Mouse (Mus musculus) heart, adult 18-20 months (tissue): Measurements from ENCODE around the gene Tagln3. TPM values are rescaled to one million over a fixed set of nuclear protein-coding genes. Genes with fewer than 3 reads are reported as not detected.
A peak's percentile ranks its signal among the peaks of the same experiment; 100 is the strongest.

Experiments
- DNase-seq, 2 experiments: peaks; one replicate each; pipeline ENCODE4 v3.0.0; 2021 to 2022; ENCODE audit warnings: mixed read lengths in 1 of 2
- long read RNA-seq, 2 experiments: library from polyadenylated mRNA; stranded (forward); transcript quantifications; one replicate each; pipeline ENCODE4 v2.0.0; 2021
- total RNA-seq, 2 experiments: library from RNA; stranded (reverse); gene quantifications; 2 replicates each; pipeline ENCODE4 v1.2.3; 2021

Gene Tagln3
- total RNA-seq, result under 1 TPM; 0.39 to 0.57 TPM
- long read RNA-seq, experiment 1, result 0 reads
- long read RNA-seq, experiment 2, result 0 reads

- DNase-seq, result no peak
These were observed at the start of gene Tagln3 for GRCm38 (mm10) chr16:45724061-45724741. Gene Tagln3 (minus strand): TSS chr16:45724608.

- no peak for DNase-seq
These were observed 46.5 kb upstream of the Tagln3 start for GRCm38 (mm10) chr16:45770914-45771313.

GRCm38 (mm10) chr16:45767853-45768640, 43.6 kb upstream of the Tagln3 start:
- DNase-seq, result no peak

GRCm38 (mm10) chr16:45767434-45767833, 43.0 kb upstream of the Tagln3 start:
- no peak for DNase-seq

- DNase-seq, result no peak
These were observed 41.5 kb upstream of the Tagln3 start for GRCm38 (mm10) chr16:45765801-45766494.

- no peak for DNase-seq
These were observed 40.7 kb upstream of the Tagln3 start for GRCm38 (mm10) chr16:45765102-45765501.

GRCm38 (mm10) chr16:45762859-45763505, 38.6 kb upstream of the Tagln3 start:
- no peak for DNase-seq

- no peak for DNase-seq
These were observed 37.0 kb upstream of the Tagln3 start for GRCm38 (mm10) chr16:45761425-45761824.

GRCm38 (mm10) chr16:45758726-45759269, 34.4 kb upstream of the Tagln3 start:
- DNase-seq, result peak; percentile 37 to 47

GRCm38 (mm10) chr16:45757421-45758078, 33.1 kb upstream of the Tagln3 start:
- DNase-seq, result peak; percentile 73 to 89

- DNase-seq, result peak; percentile 63 to 82
These were observed 32.4 kb upstream of the Tagln3 start for GRCm38 (mm10) chr16:45756855-45757254.

GRCm38 (mm10) chr16:45743591-45744144, 19.3 kb upstream of the Tagln3 start:
- DNase-seq, result no peak

- DNase-seq, result peak; percentile 95 to 99
These were observed 18.4 kb upstream of the Tagln3 start, which contains the start of gene Abhd10 for GRCm38 (mm10) chr16:45742615-45743476. Gene Abhd10 (minus strand): TSS chr16:45742955.

- DNase-seq, result no peak
These were observed 13.5 kb upstream of the Tagln3 start for GRCm38 (mm10) chr16:45737880-45738279.

- no peak for DNase-seq
These were observed 12.3 kb upstream of the Tagln3 start for GRCm38 (mm10) chr16:45736724-45737123.

GRCm38 (mm10) chr16:45729163-45729562, 4.8 kb upstream of the Tagln3 start:
- DNase-seq, result no peak

- DNase-seq, result no peak
These were observed 314 bp upstream of the Tagln3 start for GRCm38 (mm10) chr16:45724742-45725102.

- DNase-seq, result no peak
These were observed 1.1 kb downstream of the Tagln3 start for GRCm38 (mm10) chr16:45723172-45723901.

GRCm38 (mm10) chr16:45722460-45722951, 1.9 kb downstream of the Tagln3 start:
- no peak for DNase-seq
